Mouse (Mus musculus): Measurements from ENCODE around the gene Ttc21b.

The Ttc21b gene

GRCm38 (mm10) chr2:66171643-66172042, 84.8 kb downstream of the Ttc21b start:
- no peak for DNase-seq (ENCODE audit: low read depth, low spot score)

- DNase-seq (ENCODE audit: low read depth, low spot score), result no peak
Measured at GRCm38 (mm10) chr2:66170721-66171120, 85.7 kb downstream of the Ttc21b start.

- DNase-seq (ENCODE audit: low read depth, low spot score), result no peak
Measured at GRCm38 (mm10) chr2:66165025-66165424, 91.4 kb downstream of the Ttc21b start.

GRCm38 (mm10) chr2:66158140-66158915, 98.1 kb downstream of the Ttc21b start:
- DNase-seq (ENCODE audit: low read depth, low spot score), result no peak

DNA sequence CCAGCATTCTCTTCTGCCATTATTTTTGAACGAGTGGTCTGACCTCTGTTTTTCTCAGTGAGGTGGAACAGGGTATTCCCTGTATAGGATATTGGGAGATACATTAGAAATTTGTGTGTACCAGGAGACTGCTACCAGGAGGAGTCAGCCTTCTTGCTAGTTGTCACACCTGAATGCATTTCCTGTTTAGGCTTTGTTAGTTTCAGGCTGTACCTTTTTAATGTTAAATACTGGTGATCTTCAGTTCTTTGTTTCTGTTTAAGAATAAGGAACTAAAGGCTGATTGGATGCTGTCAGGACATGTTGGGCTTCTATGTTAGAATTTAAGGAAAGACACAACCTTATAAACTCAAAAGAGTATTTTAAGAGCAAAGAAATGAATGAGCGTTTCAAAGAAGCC, 105.0 kb downstream of the Ttc21b start:
- no peak for DNase-seq (ENCODE audit: low read depth, low spot score)

DNA sequence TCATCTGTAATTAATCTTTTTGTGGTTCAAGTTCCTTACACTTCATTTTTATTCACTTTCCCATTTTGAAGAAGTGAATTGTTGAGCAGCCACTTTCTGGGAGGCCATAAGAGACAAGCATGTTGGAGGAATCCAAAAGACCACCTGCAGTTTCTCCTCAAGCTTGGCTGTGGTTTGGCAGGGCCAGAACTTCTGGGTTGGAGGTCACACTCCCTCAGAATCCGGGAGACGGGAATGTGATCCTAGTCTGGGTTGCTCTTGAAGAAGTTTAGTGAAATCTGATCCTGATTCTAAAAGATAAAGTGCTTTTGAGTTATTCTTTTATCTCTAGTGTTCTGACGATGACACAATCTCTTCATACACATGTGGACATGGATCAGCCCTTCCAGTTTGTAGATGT, 105.9 kb downstream of the Ttc21b start:
- no peak for DNase-seq (ENCODE audit: low read depth, low spot score)

DNA sequence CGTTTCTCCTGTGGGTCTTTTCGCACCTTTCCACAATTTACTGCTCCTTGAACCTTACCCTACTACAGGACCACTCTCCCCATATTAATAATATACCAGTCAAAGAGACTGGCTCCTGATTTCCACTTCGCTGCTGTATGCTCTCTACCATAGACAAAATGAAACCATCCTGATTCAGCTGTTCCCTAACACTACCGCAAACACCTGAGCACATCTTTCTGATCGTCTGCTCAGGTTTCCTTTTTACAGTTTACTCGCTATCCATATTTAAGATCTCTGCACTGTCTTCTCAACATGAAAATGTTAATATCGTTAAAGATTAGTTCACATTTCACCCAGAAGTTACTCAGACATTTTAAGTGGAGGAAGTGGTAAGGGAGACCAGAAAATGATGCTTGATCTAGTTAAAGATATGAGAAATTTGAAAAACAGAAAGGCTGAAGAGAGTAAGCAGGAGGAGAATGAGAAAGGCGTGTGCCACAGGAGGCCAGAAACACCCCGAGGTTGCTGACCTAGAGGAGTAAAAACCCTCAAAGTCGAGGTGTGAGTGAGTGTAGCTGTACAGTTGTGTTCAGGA, 107.7 kb downstream of the Ttc21b start:
- DNase-seq (ENCODE audit: low read depth, low spot score), result no peak

- no peak for DNase-seq (ENCODE audit: low read depth, low spot score)
Measured at GRCm38 (mm10) chr2:66146473-66146872, 109.9 kb downstream of the Ttc21b start.

DNA sequence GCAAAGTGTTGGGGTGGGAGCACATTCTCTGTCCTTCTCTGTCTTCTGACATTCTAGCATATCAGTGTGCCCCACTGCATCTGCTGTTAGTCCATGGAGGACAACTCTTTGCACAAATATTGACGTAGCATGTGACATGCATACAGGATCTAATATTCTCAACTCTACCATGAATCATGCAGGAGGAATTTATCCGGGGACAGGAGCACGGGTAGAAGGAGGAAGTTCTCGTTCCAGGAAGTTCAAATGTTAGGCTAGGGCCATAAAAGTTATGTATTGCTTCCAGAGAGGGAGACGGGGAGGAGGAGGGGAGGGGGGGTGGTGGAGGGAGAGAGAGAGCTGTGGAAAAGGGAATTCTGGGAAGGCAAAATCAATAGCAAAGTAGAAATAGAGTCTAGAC, 111.6 kb downstream of the Ttc21b start:
- peak; percentile 44 for DNase-seq (ENCODE audit: low read depth, low spot score)

DNA sequence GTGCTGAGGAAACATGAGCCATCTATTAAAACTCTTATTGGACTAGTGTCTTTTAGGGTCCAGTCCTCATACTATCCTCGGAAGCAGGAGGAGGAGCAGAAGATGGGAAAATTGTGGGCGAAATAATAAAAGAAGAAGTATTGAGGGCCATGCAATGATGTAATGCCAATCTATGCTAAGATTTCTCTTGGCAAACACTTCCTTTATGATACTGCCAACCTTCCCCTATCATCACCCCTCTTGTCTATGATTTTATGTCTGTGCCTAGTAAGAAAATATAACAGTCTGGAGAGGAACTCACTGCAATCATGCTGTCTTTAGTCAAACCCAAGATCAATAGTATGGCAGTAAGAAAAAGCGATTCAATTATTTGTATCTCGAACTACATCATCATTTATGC, 113.1 kb downstream of the Ttc21b start:
- no peak for DNase-seq (ENCODE audit: low read depth, low spot score)

DNA sequence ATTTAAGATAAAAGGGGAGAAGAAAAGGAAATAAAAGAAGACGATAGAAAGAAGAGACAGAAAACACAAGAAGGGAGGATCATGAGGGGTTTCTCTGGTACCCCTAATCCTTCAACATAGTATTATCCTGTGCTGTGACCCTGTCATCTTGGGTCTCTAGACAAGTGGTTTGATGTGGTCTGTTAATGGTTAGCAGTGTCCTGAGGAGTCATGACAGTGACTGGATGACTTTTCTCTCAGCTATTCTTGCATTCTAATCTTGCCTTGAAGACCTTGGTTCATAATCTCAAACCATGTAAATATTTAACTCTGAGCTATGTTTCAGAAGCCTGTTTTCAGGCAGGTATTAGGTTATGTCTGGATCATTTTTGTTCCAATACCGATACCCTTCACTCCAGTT, 113.7 kb downstream of the Ttc21b start:
- DNase-seq (ENCODE audit: low read depth, low spot score), result no peak

DNA sequence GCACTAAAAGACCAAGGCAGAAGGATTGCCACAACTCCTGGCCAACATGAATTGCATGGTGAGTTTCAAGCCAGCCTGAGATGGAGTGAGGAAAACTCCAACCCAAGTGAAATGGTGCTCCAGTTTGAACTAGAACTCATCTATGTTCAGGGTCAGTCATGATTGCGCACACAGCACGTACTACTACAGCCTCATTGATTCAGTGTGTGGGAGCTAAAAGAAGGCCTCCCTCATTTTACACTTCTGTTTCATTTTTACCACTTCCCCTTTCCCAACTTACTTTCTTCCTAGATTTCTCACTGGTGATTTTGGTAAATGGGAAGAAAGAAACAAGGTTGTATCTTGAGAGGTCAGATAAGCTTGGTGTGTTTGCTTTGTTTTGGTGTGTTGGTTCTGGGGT, 114.1 kb downstream of the Ttc21b start:
- no peak for DNase-seq (ENCODE audit: low read depth, low spot score)

GRCm38 (mm10) chr2:66140246-66140645, 116.2 kb downstream of the Ttc21b start:
- DNase-seq (ENCODE audit: low read depth, low spot score), result peak; percentile 46

Data from forelimb bud, embryonic 11.5 days (tissue).